ENCODE assay signal across 20 mouse cellular contexts in the genomic region with DNA sequence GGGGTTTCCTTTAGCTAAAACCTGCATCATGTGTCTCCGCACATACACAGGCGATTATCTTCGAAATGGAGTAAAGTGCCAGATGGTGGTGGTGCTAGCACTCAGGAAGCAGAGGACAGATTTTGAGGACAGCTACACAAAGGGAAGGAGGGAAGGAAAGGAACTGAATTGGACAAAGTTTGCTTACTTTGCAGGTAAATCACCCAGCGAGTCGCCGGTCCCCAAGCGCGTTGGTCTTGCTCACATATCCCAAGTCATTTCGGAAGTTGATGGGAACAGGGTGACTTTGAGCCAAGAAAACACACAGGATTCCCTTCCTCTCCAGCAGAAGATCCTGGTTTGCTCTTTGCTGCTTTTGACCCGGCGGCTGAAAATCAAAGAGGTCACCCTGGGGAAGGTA. TPM values are rescaled to one million over a fixed set of nuclear protein-coding genes. Genes with fewer than 3 reads are reported as not detected.
DNase-seq lines count a peak whose midpoint lies in the region; ATAC-seq and TF ChIP-seq lines count a peak whose summit lies in the region.
"Had no signal": no experiment of that assay in that cellular context is flagged by ENCODE, and none has a peak within 500 bp of the region (broad histone marks: within the 10 kb centered on the region; RNA-seq: fewer than 3 reads in every experiment).

No protein-coding gene starts in this region.

- peaks cover 100% of the 10 kb centered on the region for H3K36me3 ChIP-seq in liver, embryonic 12.5 days

- WGBS in liver, embryonic 12.5 days (ENCODE audit: insufficient replicate concordance) = 91% methylated on average over 11 of the region's 11 CpGs

- H3K4me2 ChIP-seq in liver, embryonic 12.5 days = no peak overlapping the region
- H3K4me2 ChIP-seq: embryonic facial prominence, embryonic 12.5 days; heart, embryonic 11.5 days; heart, embryonic 15.5 days; hindbrain, embryonic 14.5 days had no signal

- peak overlapping the region; percentile 81 for H3K27ac ChIP-seq in gastrocnemius, adult 2 months
- peak overlapping the region; percentile 25; the same call in 1 of the 2 replicates for H3K27ac ChIP-seq in liver, embryonic 12.5 days
- H3K27ac ChIP-seq: hindbrain, embryonic 10.5 days; hindbrain, embryonic 14.5 days had no signal

- no peak for ATAC-seq in liver, embryonic 12.5 days
- ATAC-seq: forebrain, embryonic 16.5 days had no signal

- no peak overlapping the region for H3K9ac ChIP-seq in liver, embryonic 12.5 days
- H3K9ac ChIP-seq: embryonic facial prominence, embryonic 12.5 days; heart, embryonic 15.5 days; hindbrain, embryonic 14.5 days had no signal

- H3K4me1 ChIP-seq in liver, embryonic 12.5 days = peaks cover 50% of the 10 kb centered on the region

- TF ChIP-seq CTCF in gastrocnemius, adult 2 months (IDR thresholded peaks at IDR 0.05) = no peak

- no peaks in the 10 kb centered on the region for H3K27me3 ChIP-seq in liver, embryonic 12.5 days (replicated peaks)
- H3K27me3 ChIP-seq: embryonic facial prominence, embryonic 12.5 days; heart, embryonic 15.5 days had no signal

- H3K9me3 ChIP-seq in liver, embryonic 12.5 days (replicated peaks) = no peaks in the 10 kb centered on the region
- H3K9me3 ChIP-seq: embryonic facial prominence, embryonic 12.5 days; G1E; heart, embryonic 15.5 days; hindbrain, embryonic 10.5 days had no signal

- peak overlapping the region; percentile 62 for H3K4me3 ChIP-seq in gastrocnemius, adult 2 months
- H3K4me3 ChIP-seq in liver, embryonic 12.5 days = no peak overlapping the region
- H3K4me3 ChIP-seq: embryonic facial prominence, embryonic 12.5 days; heart, embryonic 15.5 days; hindbrain, embryonic 10.5 days had no signal

- no peak for DNase-seq in gastrocnemius, adult 2 months
- DNase-seq in gastrocnemius, adult 18-20 months (ENCODE audit: low spot score) = no peak
- DNase-seq in liver = no peak
- peak; percentile 12 for DNase-seq in naive thymus-derived CD4-positive, alpha-beta T cell, adult 2 months (ENCODE audit: low read depth)
- no peak for DNase-seq in left cerebral cortex, adult 11 months (ENCODE audit: low spot score)
- no peak for DNase-seq in left cerebral cortex, postnatal 4 days
- DNase-seq: adrenal gland, adult 8-10 months; B cell, adult 2 months; cerebellum, adult 11-12 months; cerebellum, adult 9-10 months; cerebellum, postnatal 25 days; gastrocnemius, postnatal 25 days had no signal

- intact Hi-C loops in gastrocnemius, adult 2 months (cut with DNase I) = no loop called here
- intact Hi-C loops in left cerebral cortex, postnatal 4 days (cut with DNase I) = no loop called here

RNA-seq across cellular contexts. Expression of gene Rara, which starts 8.6 kb away (rescaled TPM):
- total RNA-seq in gastrocnemius, adult 2 months (2021) = 10 to 100 TPM; 10.2 to 12.4 TPM
- 10 to 100 TPM; 12.9 to 13.2 TPM for total RNA-seq in gastrocnemius, adult 18-20 months (2021)
- polyA plus RNA-seq in liver, embryonic 12.5 days (2016; fragmentation: Nextera tagmentation; extraction: Ambion mirVana) = 6.8 and 7.1 TPM in 2 replicates
- total RNA-seq in left cerebral cortex, postnatal 4 days (2021) = 10 to 100 TPM; 20.3 to 21.5 TPM

RNA-seq across cellular contexts. Expression of gene Cdc6, which starts 11.4 kb away (rescaled TPM):
- total RNA-seq in gastrocnemius, adult 2 months (2021) = under 1 TPM in 1 of 2 experiments, not detected in 1; 0.11 TPM
- total RNA-seq in gastrocnemius, adult 18-20 months (2021) = under 1 TPM; 0.09 to 0.26 TPM
- polyA plus RNA-seq in liver, embryonic 12.5 days (2016; fragmentation: Nextera tagmentation; extraction: Ambion mirVana) = 86.5 and 89.9 TPM in 2 replicates
- total RNA-seq in left cerebral cortex, postnatal 4 days (2021) = 1 to 10 TPM; 1.4 to 1.8 TPM

RNA-seq across cellular contexts. Expression of gene Wipf2, which starts 55.6 kb away (rescaled TPM):
- 1 to 10 TPM; 6.1 to 6.6 TPM for total RNA-seq in gastrocnemius, adult 2 months (2021)
- 1 to 10 TPM; 5.5 to 5.7 TPM for total RNA-seq in gastrocnemius, adult 18-20 months (2021)
- 2.0 and 2.2 TPM in 2 replicates for polyA plus RNA-seq in liver, embryonic 12.5 days (2016; fragmentation: Nextera tagmentation; extraction: Ambion mirVana)
- 10 to 100 TPM; 22.1 to 24.3 TPM for total RNA-seq in left cerebral cortex, postnatal 4 days (2021)
